Mouse (Mus musculus): ENCODE data around the gene Hykk. TPM values are rescaled to one million over a fixed set of nuclear protein-coding genes. Genes with fewer than 3 reads are reported as not detected.

Gene Hykk
- 4.3 and 4.5 TPM in 2 replicates for polyA plus RNA-seq (2012; rRNA removed)
- 5.9 TPM in 2 replicates for polyA plus RNA-seq (2014; fragmentation: Nextera tagmentation; extraction: Ambion mirVana)

- Histone ChIP-seq H3K27ac (replicated peaks; ENCODE audit: low read depth, low read length) (peak within 1 kb of the TSS; percentile 11; the same call in 1 of the 2 replicates), H3K9ac (ENCODE audit: low read depth, low read length, severe bottlenecking) (peak within 1 kb of the TSS; percentile 54), H3K4me2 (replicated peaks; ENCODE audit: low read depth, low read length, severe bottlenecking) (peak within 1 kb of the TSS; percentile 61), H3K36me3 (ENCODE audit: control insufficient read depth, insufficient read depth, low read length) (no peaks in the 10 kb centered on the region; the same call in 1 of the 2 replicates), H3K4me3 (replicated peaks; ENCODE audit: low read length) (peak within 1 kb of the TSS; percentile 56), H3K27me3 (ENCODE audit: control insufficient read depth, insufficient read depth, low read length) (no peaks in the 10 kb centered on the region), H3K9me3 (ENCODE audit: control insufficient read depth, low read length) (no peaks in the 10 kb centered on the region), H3K4me1 (ENCODE audit: control insufficient read depth, insufficient read depth, low read length) (0 out of 2 replicates have a peak, but pooled peaks cover 4% of the 10 kb centered on the region)
- peak; percentile 71; the same call in 1 of the 2 replicates for TF ChIP-seq POLR2A (IDR thresholded peaks at IDR 0.05; ENCODE audit: borderline replicate concordance, extremely low read depth, insufficient read depth, insufficient read length)
- DNase-seq (ENCODE audit: low spot score) (peak; percentile 97), ATAC-seq (ENCODE audit: low FRiP score, low read depth) (peak; percentile 99)
- WGBS: under 1% methylated on average over 32 of the region's 34 CpGs
Observed at GRCm38 (mm10) chr9:54917010-54917677, at the start of gene Hykk. TSS of gene Hykk (plus strand) at chr9:54917283.

- 100% methylated on average over 1 of the region's 1 CpGs for WGBS
- H3K9me3 ChIP-seq (ENCODE audit: control insufficient read depth, low read length): no peaks in the 10 kb centered on the region
- H3K27me3 ChIP-seq (ENCODE audit: control insufficient read depth, insufficient read depth, low read length): no peaks in the 10 kb centered on the region
- no peak for TF ChIP-seq POLR2A (IDR thresholded peaks at IDR 0.05; ENCODE audit: borderline replicate concordance, extremely low read depth, insufficient read depth, insufficient read length)
- no peak overlapping the region for H3K4me2 ChIP-seq (replicated peaks; ENCODE audit: low read depth, low read length, severe bottlenecking)
- no peak overlapping the region for H3K9ac ChIP-seq (ENCODE audit: low read depth, low read length, severe bottlenecking)
- H3K27ac ChIP-seq (replicated peaks; ENCODE audit: low read depth, low read length): no peak overlapping the region
- H3K4me1 ChIP-seq (ENCODE audit: control insufficient read depth, insufficient read depth, low read length): no peaks in the 10 kb centered on the region
- H3K4me3 ChIP-seq (replicated peaks; ENCODE audit: low read length): no peak overlapping the region
- ATAC-seq (ENCODE audit: low FRiP score, low read depth): no peak
- peaks cover 46% of the 10 kb centered on the region for H3K36me3 ChIP-seq (ENCODE audit: control insufficient read depth, insufficient read depth, low read length)
- no peak for DNase-seq (ENCODE audit: low spot score)
Observed at GRCm38 (mm10) chr9:54878759-54879158, 38.3 kb upstream of the Hykk start.

GRCm38 (mm10) chr9:54892111-54892510 is 25.0 kb upstream of the Hykk start:
- Histone ChIP-seq H3K4me2 (replicated peaks; ENCODE audit: low read depth, low read length, severe bottlenecking) (no peak overlapping the region), H3K9ac (ENCODE audit: low read depth, low read length, severe bottlenecking) (no peak overlapping the region), H3K36me3 (ENCODE audit: control insufficient read depth, insufficient read depth, low read length) (peaks cover 75% of the 10 kb centered on the region), H3K4me3 (replicated peaks; ENCODE audit: low read length) (no peak overlapping the region), H3K27me3 (ENCODE audit: control insufficient read depth, insufficient read depth, low read length) (no peaks in the 10 kb centered on the region), H3K27ac (replicated peaks; ENCODE audit: low read depth, low read length) (no peak overlapping the region), H3K4me1 (ENCODE audit: control insufficient read depth, insufficient read depth, low read length) (no peaks in the 10 kb centered on the region), H3K9me3 (ENCODE audit: control insufficient read depth, low read length) (no peaks in the 10 kb centered on the region)
- WGBS: 75% methylated on average over 4 of the region's 4 CpGs
- DNase-seq (ENCODE audit: low spot score): no peak
- no peak for TF ChIP-seq POLR2A (IDR thresholded peaks at IDR 0.05; ENCODE audit: borderline replicate concordance, extremely low read depth, insufficient read depth, insufficient read length)
- ATAC-seq (ENCODE audit: low FRiP score, low read depth): no peak

GRCm38 (mm10) chr9:54897097-54897496 is 20.0 kb upstream of the Hykk start:
- WGBS: 88% methylated on average over 3 of the region's 3 CpGs
- no peak overlapping the region for H3K4me2 ChIP-seq (replicated peaks; ENCODE audit: low read depth, low read length, severe bottlenecking)
- no peaks in the 10 kb centered on the region for H3K4me1 ChIP-seq (ENCODE audit: control insufficient read depth, insufficient read depth, low read length)
- H3K27me3 ChIP-seq (ENCODE audit: control insufficient read depth, insufficient read depth, low read length): no peaks in the 10 kb centered on the region
- no peak for ATAC-seq (ENCODE audit: low FRiP score, low read depth)
- H3K4me3 ChIP-seq (replicated peaks; ENCODE audit: low read length): no peak overlapping the region
- no peak overlapping the region for H3K27ac ChIP-seq (replicated peaks; ENCODE audit: low read depth, low read length)
- no peak overlapping the region for H3K9ac ChIP-seq (ENCODE audit: low read depth, low read length, severe bottlenecking)
- H3K36me3 ChIP-seq (ENCODE audit: control insufficient read depth, insufficient read depth, low read length): peaks cover 77% of the 10 kb centered on the region
- TF ChIP-seq POLR2A (IDR thresholded peaks at IDR 0.05; ENCODE audit: borderline replicate concordance, extremely low read depth, insufficient read depth, insufficient read length): no peak
- H3K9me3 ChIP-seq (ENCODE audit: control insufficient read depth, low read length): no peaks in the 10 kb centered on the region
- no peak for DNase-seq (ENCODE audit: low spot score)

GRCm38 (mm10) chr9:54909446-54909845 is 7.6 kb upstream of the Hykk start:
- Histone ChIP-seq H3K9ac (ENCODE audit: low read depth, low read length, severe bottlenecking) (no peak overlapping the region), H3K4me2 (replicated peaks; ENCODE audit: low read depth, low read length, severe bottlenecking) (no peak overlapping the region), H3K9me3 (ENCODE audit: control insufficient read depth, low read length) (no peaks in the 10 kb centered on the region), H3K36me3 (ENCODE audit: control insufficient read depth, insufficient read depth, low read length) (peaks cover 60% of the 10 kb centered on the region), H3K4me3 (replicated peaks; ENCODE audit: low read length) (no peak overlapping the region), H3K27ac (replicated peaks; ENCODE audit: low read depth, low read length) (no peak overlapping the region), H3K4me1 (ENCODE audit: control insufficient read depth, insufficient read depth, low read length) (no peaks in the 10 kb centered on the region), H3K27me3 (ENCODE audit: control insufficient read depth, insufficient read depth, low read length) (no peaks in the 10 kb centered on the region)
- DNase-seq (ENCODE audit: low spot score): no peak
- ATAC-seq (ENCODE audit: low FRiP score, low read depth): no peak
- 96% methylated on average over 5 of the region's 5 CpGs for WGBS
- no peak for TF ChIP-seq POLR2A (IDR thresholded peaks at IDR 0.05; ENCODE audit: borderline replicate concordance, extremely low read depth, insufficient read depth, insufficient read length)
